Comparison of ENCODE assay signal across 21 mouse cellular contexts in the genomic region with DNA sequence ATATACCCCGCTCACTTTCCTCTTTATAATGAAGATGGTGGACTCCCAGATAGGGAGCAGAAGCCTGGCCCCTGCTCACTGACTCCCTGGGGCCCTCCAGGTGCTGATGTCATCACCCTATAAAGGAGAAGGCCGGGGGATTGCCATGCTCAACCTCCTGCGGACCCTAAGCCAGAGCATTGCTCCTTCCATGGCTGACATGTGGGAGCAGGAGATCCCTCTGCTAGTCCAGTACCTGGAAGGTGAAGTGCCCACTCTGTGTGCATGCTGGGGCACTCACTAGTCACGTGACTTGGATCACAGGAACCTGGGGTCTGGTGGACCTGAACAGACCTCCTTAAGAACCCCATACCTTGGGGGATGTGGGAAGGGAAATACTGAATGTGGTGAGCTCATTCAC. TPM values are rescaled to one million over a fixed set of nuclear protein-coding genes. Genes with fewer than 3 reads are reported as not detected.
DNase-seq lines count a peak whose midpoint lies in the region; ATAC-seq lines count a peak whose summit lies in the region.
"Had no signal": no experiment of that assay in that cellular context is flagged by ENCODE, and none has a peak within 500 bp of the region (broad histone marks: within the 10 kb centered on the region; RNA-seq: fewer than 3 reads in every experiment).

No protein-coding gene starts in this region.

- H3K9me3 ChIP-seq in heart, embryonic 12.5 days (replicated peaks) = peaks cover 90% of the 10 kb centered on the region
- peaks cover 76% of the 10 kb centered on the region for H3K9me3 ChIP-seq in lung, embryonic 16.5 days (ENCODE audit: control insufficient read depth, low read length)
- H3K9me3 ChIP-seq in embryonic facial prominence, embryonic 13.5 days = peaks cover 91% of the 10 kb centered on the region
- peaks cover 91% of the 10 kb centered on the region for H3K9me3 ChIP-seq in midbrain, embryonic 15.5 days

- 61% methylated on average over 4 of the region's 4 CpGs for WGBS in heart, embryonic 12.5 days
- WGBS in lung, embryonic 16.5 days = 61% methylated on average over 4 of the region's 4 CpGs
- 69% methylated on average over 4 of the region's 4 CpGs for WGBS in embryonic facial prominence, embryonic 13.5 days
- 71% methylated on average over 4 of the region's 4 CpGs for WGBS in midbrain, embryonic 15.5 days

- H3K27ac ChIP-seq in heart, embryonic 12.5 days (ENCODE audit: poor library complexity, severe bottlenecking) = no peak overlapping the region
- H3K27ac ChIP-seq in lung, embryonic 16.5 days (ENCODE audit: low read length) = no peak overlapping the region
- no peak overlapping the region for H3K27ac ChIP-seq in embryonic facial prominence, embryonic 13.5 days
- no peak overlapping the region for H3K27ac ChIP-seq in midbrain, embryonic 15.5 days
- H3K27ac ChIP-seq: liver, embryonic 13.5 days; stomach, embryonic 15.5 days had no signal

- no peak overlapping the region for H3K9ac ChIP-seq in heart, embryonic 12.5 days
- no peak overlapping the region for H3K9ac ChIP-seq in lung, embryonic 16.5 days (ENCODE audit: low read length)
- no peak overlapping the region for H3K9ac ChIP-seq in embryonic facial prominence, embryonic 13.5 days
- no peak overlapping the region for H3K9ac ChIP-seq in midbrain, embryonic 15.5 days
- H3K9ac ChIP-seq: liver, embryonic 13.5 days; stomach, embryonic 15.5 days had no signal

- intact Hi-C loops in heart, postnatal 10 days (cut with DNase I) = no loop called here

- H3K36me3 ChIP-seq in heart, embryonic 12.5 days = no peaks in the 10 kb centered on the region
- no peaks in the 10 kb centered on the region for H3K36me3 ChIP-seq in lung, embryonic 16.5 days (ENCODE audit: control insufficient read depth, insufficient read depth, low read length)
- no peaks in the 10 kb centered on the region for H3K36me3 ChIP-seq in embryonic facial prominence, embryonic 13.5 days
- H3K36me3 ChIP-seq in midbrain, embryonic 15.5 days (replicated peaks) = no peaks in the 10 kb centered on the region
- H3K36me3 ChIP-seq: G1E; liver, embryonic 13.5 days; stomach, embryonic 15.5 days had no signal

- no peak overlapping the region for H3K4me3 ChIP-seq in heart, embryonic 12.5 days
- H3K4me3 ChIP-seq in lung, embryonic 16.5 days (ENCODE audit: low read length) = no peak overlapping the region
- H3K4me3 ChIP-seq in embryonic facial prominence, embryonic 13.5 days = no peak overlapping the region
- no peak overlapping the region for H3K4me3 ChIP-seq in midbrain, embryonic 15.5 days
- H3K4me3 ChIP-seq: liver, embryonic 13.5 days; stomach, embryonic 15.5 days had no signal

- H3K27me3 ChIP-seq in heart, embryonic 12.5 days (replicated peaks) = no peaks in the 10 kb centered on the region
- H3K27me3 ChIP-seq in lung, embryonic 16.5 days (ENCODE audit: control insufficient read depth, insufficient read depth, low read depth, low read length) = no peaks in the 10 kb centered on the region
- H3K27me3 ChIP-seq in embryonic facial prominence, embryonic 13.5 days = no peaks in the 10 kb centered on the region
- H3K27me3 ChIP-seq in midbrain, embryonic 15.5 days (replicated peaks) = no peaks in the 10 kb centered on the region
- H3K27me3 ChIP-seq: liver, embryonic 13.5 days; stomach, embryonic 15.5 days had no signal

- DNase-seq in heart, postnatal 10 days = no peak
- DNase-seq in lung, postnatal 14 days = no peak
- no peak for DNase-seq in frontal cortex, adult 2 months (ENCODE audit: extremely low spot score in 1 of 2, low spot score in 1 of 2)
- DNase-seq: adrenal gland, adult 8-10 months; cerebellum, adult 2 months; left cerebral cortex, postnatal 4 days; liver, embryonic 13.5 days; retina, postnatal 1 day; thymus, postnatal 4 days had no signal

- ATAC-seq in heart, embryonic 12.5 days (ENCODE audit: insufficient number of reproducible peaks, low FRiP score) = 0 out of 2 replicates have a peak, but pooled peaks have one; percentile 0
- ATAC-seq in lung, embryonic 16.5 days (ENCODE audit: low read depth) = peak; percentile 3; the same call in 1 of the 2 replicates
- peak; percentile 13 for ATAC-seq in embryonic facial prominence, embryonic 13.5 days (ENCODE audit: insufficient number of reproducible peaks, insufficient read depth, low FRiP score, low TSS enrichment, low read depth)
- peak; percentile 4; the same call in 1 of the 2 replicates for ATAC-seq in midbrain, embryonic 15.5 days (replicated peaks)

- no peaks in the 10 kb centered on the region for H3K4me1 ChIP-seq in heart, embryonic 12.5 days (replicated peaks)
- H3K4me1 ChIP-seq in lung, embryonic 16.5 days (replicated peaks; ENCODE audit: control insufficient read depth, insufficient read depth, low read length) = no peaks in the 10 kb centered on the region
- H3K4me1 ChIP-seq in embryonic facial prominence, embryonic 13.5 days = no peaks in the 10 kb centered on the region
- no peaks in the 10 kb centered on the region for H3K4me1 ChIP-seq in midbrain, embryonic 15.5 days
- H3K4me1 ChIP-seq: liver, embryonic 13.5 days; stomach, embryonic 15.5 days had no signal

- H3K4me2 ChIP-seq in heart, embryonic 12.5 days = no peak overlapping the region
- H3K4me2 ChIP-seq in lung, embryonic 16.5 days (ENCODE audit: low read depth, low read length) = no peak overlapping the region
- no peak overlapping the region for H3K4me2 ChIP-seq in embryonic facial prominence, embryonic 13.5 days
- no peak overlapping the region for H3K4me2 ChIP-seq in midbrain, embryonic 15.5 days
- H3K4me2 ChIP-seq: liver, embryonic 13.5 days; stomach, embryonic 15.5 days had no signal

RNA-seq across cellular contexts. Expression of gene Mroh2a, which starts 13.8 kb away (rescaled TPM):
- 0.56 and 0.83 TPM in 2 replicates for polyA plus RNA-seq in heart, embryonic 12.5 days (2016; fragmentation: Nextera tagmentation; extraction: Ambion mirVana)
- total RNA-seq in heart, postnatal 10 days (2021) = under 1 TPM in 1 of 2 experiments, not detected in 1; 0.10 TPM
- 1.0 and 1.7 TPM in 2 replicates for polyA plus RNA-seq in lung, embryonic 16.5 days (2015; fragmentation: Nextera tagmentation; extraction: Ambion mirVana)
- 1.1 and 1.2 TPM in 2 replicates for polyA plus RNA-seq in embryonic facial prominence, embryonic 13.5 days (2015; fragmentation: Nextera tagmentation; extraction: Ambion mirVana)
- 0.50 and 0.86 TPM in 2 replicates for polyA plus RNA-seq in midbrain, embryonic 15.5 days (2015; fragmentation: Nextera tagmentation; extraction: Ambion mirVana)
- polyA plus RNA-seq in frontal cortex, adult 2 months (2012; rRNA removed) = 0.02 and 0.19 TPM in 2 replicates
- total RNA-seq: gastrocnemius, postnatal 36 days had no signal
- polyA plus RNA-seq: G1E had no signal

RNA-seq across cellular contexts. Expression of gene Ugt1a1, which starts 28.8 kb away (rescaled TPM):
- polyA plus RNA-seq in heart, embryonic 12.5 days (2016; fragmentation: Nextera tagmentation; extraction: Ambion mirVana) = 0.22 TPM in 1 of 2 replicates, not detected in the other
- not detected for total RNA-seq in heart, postnatal 10 days (2021)
- polyA plus RNA-seq in lung, embryonic 16.5 days (2015; fragmentation: Nextera tagmentation; extraction: Ambion mirVana) = not detected in 2 replicates
- not detected in 2 replicates for polyA plus RNA-seq in embryonic facial prominence, embryonic 13.5 days (2015; fragmentation: Nextera tagmentation; extraction: Ambion mirVana)
- not detected in 2 replicates for polyA plus RNA-seq in midbrain, embryonic 15.5 days (2015; fragmentation: Nextera tagmentation; extraction: Ambion mirVana)
- 0.06 TPM in 2 replicates for polyA plus RNA-seq in frontal cortex, adult 2 months (2012; rRNA removed)
- total RNA-seq: gastrocnemius, postnatal 36 days; layer of hippocampus, adult 18-20 months had no signal
- polyA plus RNA-seq: cerebellum, adult 2 months; G1E; liver, embryonic 13.5 days; neural tube, embryonic 14.5 days had no signal

RNA-seq across cellular contexts. Expression of gene Dnajb3, which starts 35.0 kb away (rescaled TPM):
- 7.6 and 8.4 TPM in 2 replicates for polyA plus RNA-seq in heart, embryonic 12.5 days (2016; fragmentation: Nextera tagmentation; extraction: Ambion mirVana)
- total RNA-seq in heart, postnatal 10 days (2021) = 1 to 10 TPM in 1 of 2 experiments, under 1 TPM in 1; 0.84 to 1.1 TPM
- 4.1 and 6.5 TPM in 2 replicates for polyA plus RNA-seq in lung, embryonic 16.5 days (2015; fragmentation: Nextera tagmentation; extraction: Ambion mirVana)
- polyA plus RNA-seq in embryonic facial prominence, embryonic 13.5 days (2015; fragmentation: Nextera tagmentation; extraction: Ambion mirVana) = 11.6 and 13.2 TPM in 2 replicates
- 13.2 and 13.5 TPM in 2 replicates for polyA plus RNA-seq in midbrain, embryonic 15.5 days (2015; fragmentation: Nextera tagmentation; extraction: Ambion mirVana)
- polyA plus RNA-seq in frontal cortex, adult 2 months (2012; rRNA removed) = 1.9 and 2.6 TPM in 2 replicates
- total RNA-seq: gastrocnemius, postnatal 36 days; monocyte, adult 5-6 weeks had no signal
- polyA plus RNA-seq: G1E had no signal

RNA-seq across cellular contexts. Expression of gene Hjurp, which starts 36.9 kb away (rescaled TPM):
- polyA plus RNA-seq in heart, embryonic 12.5 days (2016; fragmentation: Nextera tagmentation; extraction: Ambion mirVana) = 141 TPM in 2 replicates
- total RNA-seq in heart, postnatal 10 days (2021) = 10 to 100 TPM; 43.5 to 44.5 TPM
- 184 and 186 TPM in 2 replicates for polyA plus RNA-seq in lung, embryonic 16.5 days (2015; fragmentation: Nextera tagmentation; extraction: Ambion mirVana)
- 198 and 204 TPM in 2 replicates for polyA plus RNA-seq in embryonic facial prominence, embryonic 13.5 days (2015; fragmentation: Nextera tagmentation; extraction: Ambion mirVana)
- polyA plus RNA-seq in midbrain, embryonic 15.5 days (2015; fragmentation: Nextera tagmentation; extraction: Ambion mirVana) = 85.4 and 86.4 TPM in 2 replicates
- polyA plus RNA-seq in frontal cortex, adult 2 months (2012; rRNA removed) = 56.1 and 61.2 TPM in 2 replicates

RNA-seq across cellular contexts. Expression of gene Trpm8, which starts 36.9 kb away (rescaled TPM):
- 0.05 TPM in 1 of 2 replicates, not detected in the other for polyA plus RNA-seq in heart, embryonic 12.5 days (2016; fragmentation: Nextera tagmentation; extraction: Ambion mirVana)
- not detected for total RNA-seq in heart, postnatal 10 days (2021)
- 0.04 TPM in 1 of 2 replicates, not detected in the other for polyA plus RNA-seq in lung, embryonic 16.5 days (2015; fragmentation: Nextera tagmentation; extraction: Ambion mirVana)
- not detected in 2 replicates for polyA plus RNA-seq in embryonic facial prominence, embryonic 13.5 days (2015; fragmentation: Nextera tagmentation; extraction: Ambion mirVana)
- polyA plus RNA-seq in midbrain, embryonic 15.5 days (2015; fragmentation: Nextera tagmentation; extraction: Ambion mirVana) = 0.09 and 0.10 TPM in 2 replicates
- polyA plus RNA-seq in frontal cortex, adult 2 months (2012; rRNA removed) = 0.02 TPM in 2 replicates
- total RNA-seq: adrenal gland, adult 8-10 months; G1E; gastrocnemius, postnatal 36 days; monocyte, adult 5-6 weeks had no signal
- polyA plus RNA-seq: G1E; heart, postnatal 0 days; kidney, embryonic 16.5 days; liver, embryonic 13.5 days; stomach, embryonic 15.5 days had no signal
